Mouse (Mus musculus) stomach, embryonic 14.5 days (tissue): ENCODE results near the gene Syt11. TPM values are rescaled to one million over a fixed set of nuclear protein-coding genes. Genes with fewer than 3 reads are reported as not detected.
A peak's percentile ranks its signal among the peaks of the same experiment; 100 is the strongest.
"Not testable (repeated sequence)": the region's sequence is repeated elsewhere in the genome, so short reads cannot be mapped to it uniquely, and the experiment has no call there.

Source experiments
- ATAC-seq: fragments of 200-750 bp; cut with Nextera tagmentation; 2 replicates; pipeline ENCODE4 v1.8.0; 2017; ENCODE audit warnings: low read depth, moderate TSS enrichment; ENCODE audit not compliant: insufficient number of reproducible peaks, insufficient read depth, low FRiP score
- H3K27ac ChIP-seq: fragments of 300-500 bp; sonication (generic); 2 replicates; pipeline ENCODE4 v1.5.1; 2014; ENCODE audit warnings: mild to moderate bottlenecking, low read length, moderate library complexity, mixed read lengths
- H3K27me3 ChIP-seq: fragments of 300-500 bp; sonication (generic); 2 replicates; pipeline ENCODE4 v1.6.1; 2014; ENCODE audit warnings: low read length, control low read depth, mixed read lengths; ENCODE audit not compliant: control insufficient read depth, insufficient read depth
- H3K36me3 ChIP-seq: fragments of 300-500 bp; sonication (generic); 2 replicates; pipeline ENCODE4 v1.6.1; 2014; ENCODE audit warnings: mild to moderate bottlenecking, control low read depth, low read length, moderate library complexity, mixed read lengths; ENCODE audit not compliant: control insufficient read depth, insufficient read depth
- H3K4me1 ChIP-seq: fragments of 300-500 bp; sonication (generic); 2 replicates; pipeline ENCODE4 v1.6.1; 2014; ENCODE audit warnings: low read length, control low read depth, mixed read lengths; ENCODE audit not compliant: control insufficient read depth, insufficient read depth
- H3K4me2 ChIP-seq: fragments of 300-500 bp; sonication (generic); replicated peaks from 2 replicates; pipeline ENCODE4 v1.6.1; 2014; ENCODE audit warnings: low read depth, low read length, control low read depth
- H3K4me3 ChIP-seq: fragments of 300-500 bp; sonication (generic); 2 replicates; pipeline ENCODE4 v1.5.1; 2014; ENCODE audit warnings: low read depth, low read length, control low read depth
- H3K9ac ChIP-seq: fragments of 300-500 bp; sonication (generic); replicated peaks from 2 replicates; pipeline ENCODE4 v1.6.1; 2014; ENCODE audit warnings: low read depth, mild to moderate bottlenecking, control low read depth, low read length, moderate library complexity, mixed read lengths
- H3K9me3 ChIP-seq: fragments of 300-500 bp; sonication (generic); 2 replicates; pipeline ENCODE4 v1.6.1; 2016; ENCODE audit warnings: low read depth, low read length, control low read depth; ENCODE audit not compliant: control insufficient read depth
- WGBS: fragments of 180-500 bp; shearing (Covaris S2); extraction: QIAGEN DNeasy Blood & Tissue Kit; methylation state at CpG from one replicate; pipeline ENCODE4 v1.1.7; 2014; 5-methylcytosine and 5-hydroxymethylcytosine counted together
- polyA plus RNA-seq: library from polyadenylated mRNA; unstranded; fragments of >200 nt; fragmentation: Nextera tagmentation; extraction: Ambion mirVana; gene quantifications from 2 replicates; pipeline ENCODE4 v1.2.1, GENCODE M21; 2014

Gene Syt11
- polyA plus RNA-seq, result 27.7 and 29.3 TPM in 2 replicates

DNA sequence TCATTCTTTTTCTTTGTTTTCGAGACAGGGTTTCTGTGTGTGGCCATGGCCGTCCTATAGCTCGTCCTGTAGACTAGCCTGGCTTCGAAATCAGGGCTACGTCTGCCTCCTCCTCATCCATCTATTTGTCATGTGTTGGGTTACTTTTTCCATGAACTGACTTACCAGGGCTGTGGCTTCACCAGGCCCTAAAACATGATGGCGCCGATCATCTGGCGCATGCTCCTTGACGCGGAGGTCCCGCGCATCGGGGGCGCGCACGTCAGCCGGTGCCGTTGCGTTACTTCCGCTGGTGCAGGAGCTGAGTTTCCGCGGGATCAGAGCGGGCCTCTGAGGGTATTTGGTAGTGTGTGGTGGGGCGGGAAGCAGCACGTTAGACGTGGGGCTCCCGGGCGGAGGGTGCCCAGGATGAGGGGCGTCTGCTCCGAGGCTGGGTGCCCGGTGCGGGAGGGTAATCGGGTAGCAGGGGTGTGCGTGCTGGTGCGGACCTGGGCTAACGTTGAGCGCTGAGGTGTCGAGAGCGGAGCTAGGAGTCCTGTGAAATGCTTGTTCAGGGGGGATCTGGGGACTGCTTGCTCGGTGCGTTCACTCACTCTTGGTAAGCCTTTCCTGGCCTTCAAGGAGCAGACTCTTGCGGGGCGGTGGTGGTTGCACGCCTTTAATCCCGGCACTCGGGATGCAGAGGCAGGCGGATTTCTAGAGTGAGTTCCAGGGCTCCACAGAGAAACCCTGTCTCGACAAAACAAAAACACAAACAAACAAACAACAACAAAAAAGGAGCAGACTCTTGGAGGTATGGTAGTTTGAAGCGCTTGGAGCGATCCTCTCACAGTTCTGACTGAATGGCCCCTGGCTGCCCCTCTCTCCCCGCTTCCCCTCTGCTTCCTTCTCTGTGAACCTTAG, at the start of gene Syt11:
TSS of gene Syt11 (minus strand) at position 226 of the 903 bp plus-strand sequence.
- H3K27me3 ChIP-seq, H3K9ac ChIP-seq, H3K4me1 ChIP-seq, H3K9me3 ChIP-seq, H3K36me3 ChIP-seq, H3K27ac ChIP-seq: not testable (repeated sequence)
- Histone ChIP-seq H3K4me2 (peak within 1 kb of the TSS; percentile 29; the same call in 1 of the 2 replicates), H3K4me3 (peak within 1 kb of the TSS; percentile 24)
- 5% methylated on average over 33 of the region's 51 CpGs for WGBS
- peak; percentile 64; the same call in 1 of the 2 replicates for ATAC-seq

DNA sequence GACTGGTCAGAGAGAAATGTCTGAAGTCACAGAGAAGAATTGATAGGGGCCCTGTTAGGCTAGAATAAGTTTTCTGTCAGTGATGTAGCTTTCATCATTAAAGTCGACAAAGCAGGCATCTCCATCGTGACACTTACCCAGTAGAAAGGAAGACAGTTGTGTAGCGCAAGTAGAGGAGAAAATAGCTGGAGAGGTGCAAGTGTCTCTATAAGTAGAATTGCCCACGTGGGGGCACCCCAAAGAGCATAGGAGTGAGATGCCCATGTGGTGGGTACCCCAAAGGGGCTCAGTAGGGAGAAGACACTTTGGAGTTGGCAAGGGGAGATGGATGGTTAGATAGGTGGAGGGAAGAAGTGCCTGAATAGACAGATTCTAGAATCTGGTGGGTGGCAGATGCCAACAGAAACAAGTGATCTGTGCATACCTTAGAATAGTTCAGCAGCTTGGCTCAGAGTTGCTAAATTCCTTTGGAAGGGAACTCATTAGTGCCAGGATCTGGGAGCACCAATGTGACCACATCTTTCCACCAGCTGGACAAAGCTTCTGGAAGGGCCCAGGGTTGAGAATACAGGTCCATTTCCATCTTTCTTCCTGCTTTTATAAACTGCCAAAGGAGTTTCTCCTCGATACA, 29.1 kb upstream of the Syt11 start:
- H3K9ac ChIP-seq, result no peak overlapping the region
- H3K9me3 ChIP-seq, result no peaks in the 10 kb centered on the region
- WGBS, result 82% methylated on average over 5 of the region's 5 CpGs
- no peaks in the 10 kb centered on the region for H3K27me3 ChIP-seq
- ATAC-seq, result no peak
- H3K36me3 ChIP-seq, result peaks cover 12% of the 10 kb centered on the region; the same call in 1 of the 2 replicates
- no peak overlapping the region for H3K4me3 ChIP-seq
- no peak overlapping the region for H3K27ac ChIP-seq
- H3K4me2 ChIP-seq, result no peak overlapping the region
- H3K4me1 ChIP-seq, result no peaks in the 10 kb centered on the region

DNA sequence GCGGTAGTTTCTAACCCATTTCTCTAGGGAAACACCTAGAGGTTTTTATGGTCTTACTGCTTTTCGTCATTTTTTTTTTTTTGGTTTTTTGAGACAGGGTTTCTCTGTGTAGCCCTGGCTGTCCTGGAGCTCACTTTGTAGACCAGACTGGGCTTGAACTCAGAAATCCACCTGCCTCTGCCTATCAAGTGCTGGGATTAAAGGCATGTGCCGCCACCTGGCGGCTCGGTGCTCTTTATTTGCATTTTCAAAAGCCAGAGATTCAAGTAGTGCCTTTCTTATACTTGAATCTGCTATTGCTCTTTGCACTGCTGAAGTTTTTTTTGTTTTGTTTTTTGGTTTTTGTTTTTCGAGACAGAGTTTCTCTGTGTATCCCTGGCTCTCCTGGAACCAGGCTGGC, 22.5 kb upstream of the Syt11 start:
- H3K36me3 ChIP-seq, H3K9me3 ChIP-seq, H3K4me2 ChIP-seq, H3K27me3 ChIP-seq, H3K4me3 ChIP-seq, H3K9ac ChIP-seq, H3K27ac ChIP-seq, ATAC-seq, H3K4me1 ChIP-seq: not testable (repeated sequence)
- 92% methylated on average over 6 of the region's 6 CpGs for WGBS

DNA sequence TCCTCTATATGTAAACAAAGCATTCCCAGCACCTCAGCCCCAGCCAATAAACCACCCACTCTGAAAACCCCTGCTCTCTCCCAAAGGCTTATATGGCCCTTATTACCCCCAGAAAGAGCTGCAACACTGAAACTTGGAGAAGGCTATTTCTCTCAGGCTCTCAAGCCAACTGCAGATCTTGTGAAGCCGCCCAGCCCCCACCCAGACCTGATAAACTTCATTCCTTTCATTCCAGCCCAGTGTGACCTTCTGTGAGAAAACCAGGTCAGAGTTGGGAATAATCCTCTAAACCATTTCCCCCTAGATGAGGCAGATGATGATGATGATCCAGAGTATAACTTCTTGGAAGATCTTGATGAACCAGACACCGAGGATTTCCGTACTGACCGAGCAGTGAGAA, 13.1 kb upstream of the Syt11 start:
- H3K36me3 ChIP-seq, H3K9me3 ChIP-seq, H3K4me2 ChIP-seq, H3K27ac ChIP-seq, H3K27me3 ChIP-seq, H3K9ac ChIP-seq, H3K4me1 ChIP-seq, H3K4me3 ChIP-seq, ATAC-seq: not testable (repeated sequence)
- WGBS, result no CpG with 5 or more reads among the region's 4 CpGs

DNA sequence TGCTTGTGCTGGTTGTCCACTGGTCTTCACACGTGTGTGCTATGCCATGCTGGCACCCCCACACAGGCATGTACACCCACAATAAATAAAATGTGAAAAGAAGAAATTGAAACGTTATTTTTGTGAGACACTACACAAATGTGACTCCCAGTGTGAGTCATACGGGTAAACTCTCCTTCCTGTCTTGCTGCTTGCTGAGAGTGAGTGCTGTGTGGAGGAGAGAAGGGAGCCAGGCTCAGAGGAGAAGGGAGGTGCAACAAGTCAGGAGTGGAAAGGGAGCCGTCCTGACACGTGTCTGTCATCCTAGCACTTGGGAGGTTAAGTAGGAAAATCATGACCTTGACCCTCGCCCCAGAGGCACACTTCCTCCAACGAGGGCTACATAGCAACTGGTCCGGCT, 11.8 kb upstream of the Syt11 start:
- H3K36me3 ChIP-seq, H3K27ac ChIP-seq, H3K4me1 ChIP-seq, H3K9ac ChIP-seq, ATAC-seq, H3K27me3 ChIP-seq, H3K4me3 ChIP-seq, H3K9me3 ChIP-seq, H3K4me2 ChIP-seq: not testable (repeated sequence)
- WGBS, result no CpG with 5 or more reads among the region's 8 CpGs

DNA sequence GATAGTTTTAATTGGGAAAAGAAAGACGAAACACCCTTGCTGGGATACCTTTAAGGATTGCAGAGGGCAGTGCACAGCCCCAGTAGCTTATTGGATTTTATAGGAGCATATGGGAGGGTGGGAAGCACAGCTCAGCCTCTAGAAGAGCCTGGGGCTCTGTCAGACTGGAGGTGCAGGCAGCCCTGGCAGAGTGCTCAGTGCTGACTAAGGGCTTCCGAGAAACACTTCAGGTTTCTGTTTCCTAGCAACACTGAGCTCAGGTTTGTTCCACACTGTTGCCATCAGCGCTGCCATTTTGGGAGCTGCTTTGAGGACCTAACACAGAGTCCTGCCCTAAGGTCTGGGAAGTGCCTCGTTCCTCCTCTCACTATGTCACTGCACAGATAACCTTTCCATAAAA, 11.4 kb upstream of the Syt11 start:
- H3K9me3 ChIP-seq, H3K9ac ChIP-seq, H3K4me1 ChIP-seq, H3K27ac ChIP-seq, H3K36me3 ChIP-seq, ATAC-seq, H3K27me3 ChIP-seq, H3K4me2 ChIP-seq, H3K4me3 ChIP-seq: not testable (repeated sequence)
- WGBS, result 81% methylated on average over 1 of the region's 4 CpGs

DNA sequence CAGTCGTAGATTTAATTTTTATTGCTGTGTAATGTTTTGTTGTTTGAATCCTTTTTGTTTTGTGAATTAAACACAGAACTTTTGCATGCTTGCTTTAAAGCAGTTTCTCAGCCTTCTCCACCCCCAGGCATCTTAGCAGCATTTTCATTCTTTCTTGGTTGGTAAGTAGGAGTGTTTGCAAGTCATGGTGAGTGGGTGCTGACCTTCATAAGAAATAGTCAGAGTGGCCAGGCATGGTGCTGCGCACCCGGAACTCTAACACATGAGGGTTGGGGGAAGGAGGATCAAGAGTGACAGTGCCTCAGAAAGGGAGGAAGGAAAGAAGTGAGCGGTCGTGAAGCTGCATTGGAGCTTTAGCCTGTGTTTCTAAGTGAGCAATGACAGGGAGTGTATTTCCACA, 9.9 kb upstream of the Syt11 start:
- no peak overlapping the region for H3K27ac ChIP-seq
- no peaks in the 10 kb centered on the region for H3K4me1 ChIP-seq
- no peaks in the 10 kb centered on the region for H3K36me3 ChIP-seq
- H3K27me3 ChIP-seq, result no peaks in the 10 kb centered on the region
- ATAC-seq, result no peak
- H3K9me3 ChIP-seq, result no peaks in the 10 kb centered on the region
- no peak overlapping the region for H3K9ac ChIP-seq
- 91% methylated on average over 5 of the region's 5 CpGs for WGBS
- H3K4me2 ChIP-seq, result no peak overlapping the region
- no peak overlapping the region for H3K4me3 ChIP-seq

DNA sequence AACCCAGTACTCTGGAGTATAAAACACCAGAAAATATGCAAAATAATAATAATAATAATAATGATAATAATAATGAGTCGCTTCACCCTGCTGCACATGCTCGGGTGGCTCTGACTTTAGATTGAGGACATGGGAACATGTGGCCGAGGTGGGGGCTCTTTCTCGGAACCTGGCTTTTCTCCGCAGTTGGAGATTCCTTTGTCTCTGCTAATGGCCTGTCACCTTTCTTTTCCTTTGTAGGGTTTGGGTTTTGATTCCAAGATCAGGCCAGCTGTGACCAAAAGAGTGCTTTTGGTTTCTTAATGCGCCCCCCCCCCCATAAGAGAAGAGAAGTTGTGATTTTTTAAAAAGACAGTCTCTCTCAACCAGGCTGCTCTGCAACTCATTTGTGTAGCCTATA, 1.8 kb downstream of the Syt11 start:
- not testable (repeated sequence) for H3K27me3 ChIP-seq, H3K4me1 ChIP-seq, H3K36me3 ChIP-seq, H3K9me3 ChIP-seq, H3K4me2 ChIP-seq, H3K27ac ChIP-seq, H3K9ac ChIP-seq, H3K4me3 ChIP-seq, ATAC-seq
- WGBS, result 77% methylated on average over 6 of the region's 6 CpGs
